8 mouse cellular contexts compared by ENCODE assay signal in the genomic region with DNA sequence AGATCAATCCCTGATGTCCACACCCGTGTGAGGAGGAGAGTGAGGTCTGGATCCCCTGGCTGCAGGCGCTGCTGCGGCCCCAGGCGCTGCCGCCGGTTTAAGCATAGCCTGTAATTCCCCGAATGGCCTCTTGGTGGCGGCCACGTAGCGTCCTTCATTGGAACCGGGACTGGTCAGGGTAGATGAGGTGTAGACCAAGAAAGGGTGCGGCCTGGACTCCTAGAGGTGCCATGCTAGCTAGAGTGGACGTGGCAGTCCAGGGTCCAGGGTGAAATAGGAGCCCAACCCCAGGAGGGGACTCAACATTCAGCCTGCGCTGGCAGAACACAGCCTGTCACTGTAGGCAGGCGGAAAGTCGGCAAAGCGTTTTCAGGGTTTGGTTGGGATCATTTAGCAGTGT. TPM values are rescaled to one million over a fixed set of nuclear protein-coding genes. Genes with fewer than 3 reads are reported as not detected.
DNase-seq lines count a peak whose midpoint lies in the region; ATAC-seq and TF ChIP-seq lines count a peak whose summit lies in the region.

No protein-coding gene starts in this region.

- no peak for TF ChIP-seq POLR2A in bone marrow macrophage, adult 2 months (IDR thresholded peaks at IDR 0.05; ENCODE audit: borderline replicate concordance, low read depth, low read length)
- no peak for TF ChIP-seq POLR2A in embryonic fibroblast, embryonic 13.5 days (IDR thresholded peaks at IDR 0.05; ENCODE audit: low read depth, low read length)

- TF ChIP-seq CTCF in C2C12 (IDR thresholded peaks at IDR 0.05; ENCODE audit: control insufficient read depth, insufficient read depth, insufficient read length) = peak; percentile 95
- peak; percentile 76 for TF ChIP-seq CTCF in bone marrow macrophage, adult 2 months (IDR thresholded peaks at IDR 0.05; ENCODE audit: low read depth, low read length)
- peak; percentile 82 for TF ChIP-seq CTCF in embryonic fibroblast, embryonic 13.5 days (IDR thresholded peaks at IDR 0.05; ENCODE audit: borderline replicate concordance, insufficient read depth, low read length)

- no peak overlapping the region for H3K27ac ChIP-seq in bone marrow macrophage, adult 2 months (ENCODE audit: insufficient read depth, low read depth, low read length)
- no peak overlapping the region for H3K27ac ChIP-seq in embryonic fibroblast, embryonic 13.5 days (ENCODE audit: insufficient read depth, low read length)
- no peak overlapping the region for H3K27ac ChIP-seq in heart, embryonic 11.5 days (ENCODE audit: low read depth, low read length)
- no peak overlapping the region for H3K27ac ChIP-seq in kidney, embryonic 16.5 days (ENCODE audit: low read length)

- peaks cover 22% of the 10 kb centered on the region for H3K4me1 ChIP-seq in bone marrow macrophage, adult 2 months (ENCODE audit: control insufficient read depth, insufficient read depth, low read length)
- peaks cover 3% of the 10 kb centered on the region; the same call in 1 of the 2 replicates for H3K4me1 ChIP-seq in embryonic fibroblast, embryonic 13.5 days (ENCODE audit: control insufficient read depth, insufficient read depth, low read length)
- H3K4me1 ChIP-seq in heart, embryonic 11.5 days (ENCODE audit: control insufficient read depth, insufficient read depth, low read length) = no peaks in the 10 kb centered on the region; the same call in 1 of the 2 replicates
- peaks cover 12% of the 10 kb centered on the region; the same call in 1 of the 2 replicates for H3K4me1 ChIP-seq in kidney, embryonic 16.5 days (ENCODE audit: insufficient read depth, low read length)

- H3K9ac ChIP-seq in heart, embryonic 11.5 days (ENCODE audit: low read depth, low read length) = no peak overlapping the region
- peak overlapping the region; percentile 38; the same call in 1 of the 2 replicates for H3K9ac ChIP-seq in kidney, embryonic 16.5 days (replicated peaks; ENCODE audit: low read length)

- peak overlapping the region; percentile 31; the same call in 1 of the 2 replicates for H3K4me2 ChIP-seq in heart, embryonic 11.5 days
- H3K4me2 ChIP-seq in kidney, embryonic 16.5 days (replicated peaks; ENCODE audit: low read depth, low read length) = no peak overlapping the region

- peak; percentile 83 for DNase-seq in liver
- peak; percentile 66 to 84 for DNase-seq in monocyte, adult 2 months (ENCODE audit: low read depth in 1 of 2, low spot score in 2 of 2)
- peak; percentile 84 to 96 for DNase-seq in spleen, postnatal 4 days (ENCODE audit: low spot score in 2 of 2)

- no peak overlapping the region for H3ac ChIP-seq in C2C12 (ENCODE audit: control insufficient read depth, insufficient read length, low read depth)

- no peaks in the 10 kb centered on the region for H3K27me3 ChIP-seq in C2C12 (ENCODE audit: control insufficient read depth, insufficient read depth, insufficient read length)
- peaks cover 2% of the 10 kb centered on the region; the same call in 1 of the 2 replicates for H3K27me3 ChIP-seq in heart, embryonic 11.5 days (ENCODE audit: control insufficient read depth, insufficient read depth, low read length)
- H3K27me3 ChIP-seq in kidney, embryonic 16.5 days (ENCODE audit: insufficient read depth, low read length) = no peaks in the 10 kb centered on the region

- H3K36me3 ChIP-seq in C2C12 (ENCODE audit: control insufficient read depth, insufficient read depth) = no peaks in the 10 kb centered on the region
- H3K36me3 ChIP-seq in heart, embryonic 11.5 days (ENCODE audit: control insufficient read depth, insufficient read depth, low read length) = no peaks in the 10 kb centered on the region
- no peaks in the 10 kb centered on the region for H3K36me3 ChIP-seq in kidney, embryonic 16.5 days (ENCODE audit: insufficient read depth, low read length)

- H3K4me3 ChIP-seq in C2C12 (ENCODE audit: insufficient read depth, poor library complexity, severe bottlenecking) = no peak overlapping the region
- H3K4me3 ChIP-seq in bone marrow macrophage, adult 2 months (ENCODE audit: insufficient read depth, low read length) = no peak overlapping the region
- no peak overlapping the region for H3K4me3 ChIP-seq in embryonic fibroblast, embryonic 13.5 days (ENCODE audit: insufficient read depth, low read length)
- H3K4me3 ChIP-seq in heart, embryonic 11.5 days (ENCODE audit: low read depth, low read length) = no peak overlapping the region
- no peak overlapping the region for H3K4me3 ChIP-seq in kidney, embryonic 16.5 days (ENCODE audit: low read length)

- ATAC-seq in heart, embryonic 11.5 days (replicated peaks; ENCODE audit: insufficient number of reproducible peaks, low FRiP score, low TSS enrichment) = 0 out of 2 replicates have a peak, but pooled peaks have one; percentile 50
- ATAC-seq in kidney, embryonic 16.5 days (ENCODE audit: low FRiP score, low TSS enrichment) = peak; percentile 78

- 19% methylated on average over 17 of the region's 17 CpGs for WGBS in heart, embryonic 11.5 days (ENCODE audit: insufficient replicate concordance)
- 17% methylated on average over 17 of the region's 17 CpGs for WGBS in kidney, embryonic 16.5 days

- no peaks in the 10 kb centered on the region for H3K79me3 ChIP-seq in C2C12 (ENCODE audit: low read depth)

- no peaks in the 10 kb centered on the region for H3K9me3 ChIP-seq in heart, embryonic 11.5 days (replicated peaks; ENCODE audit: control insufficient read depth, low read length)
- H3K9me3 ChIP-seq in kidney, embryonic 16.5 days (ENCODE audit: low read length) = no peaks in the 10 kb centered on the region

- H3K79me2 ChIP-seq in C2C12 (ENCODE audit: control insufficient read depth, insufficient read depth) = no peaks in the 10 kb centered on the region

TF ChIP-seq in C2C12, 6 proteins besides CTCF, POLR2A, EP300 and RAD21:
- TF ChIP-seq MYOD1 (IDR thresholded peaks at IDR 0.05; ENCODE audit: control insufficient read depth, insufficient read length, low read depth) (no peak), MAX (IDR thresholded peaks at IDR 0.05) (no peak), USF1 (IDR thresholded peaks at IDR 0.05; ENCODE audit: low read depth) (no peak), CEBPB (IDR thresholded peaks at IDR 0.05; ENCODE audit: low read depth) (no peak), FOSL1 (IDR thresholded peaks at IDR 0.05; ENCODE audit: insufficient read depth, low read length, poor library complexity, severe bottlenecking) (no peak), MYOG (IDR thresholded peaks at IDR 0.05; ENCODE audit: control insufficient read depth, extremely low read depth, insufficient read length) (no peak)

RNA-seq across cellular contexts. Expression of a gene that starts 14.9 kb away (rescaled TPM):
- not detected for polyA plus RNA-seq in C2C12 (2012; fragmentation: generic; extraction: Trizol)
- not detected in 2 replicates for polyA plus RNA-seq in bone marrow macrophage, adult 2 months (2012; ENCODE audit: insufficient read depth, insufficient read length, missing spikeins)
- polyA plus RNA-seq in embryonic fibroblast, embryonic 13.5 days (2011; ENCODE audit: insufficient read length, low read depth, missing spikeins) = not detected in 2 replicates
- polyA plus RNA-seq in heart, embryonic 11.5 days (2014; fragmentation: Nextera tagmentation; extraction: Ambion mirVana) = 1.5 and 1.8 TPM in 2 replicates
- polyA plus RNA-seq in kidney, embryonic 16.5 days (2015; fragmentation: Nextera tagmentation; extraction: Ambion mirVana) = 4.7 and 5.5 TPM in 2 replicates

RNA-seq across cellular contexts. Expression of a gene that starts 24.0 kb away (rescaled TPM):
- 154 TPM for polyA plus RNA-seq in C2C12 (2012; fragmentation: generic; extraction: Trizol)
- 62.9 and 65.6 TPM in 2 replicates for polyA plus RNA-seq in bone marrow macrophage, adult 2 months (2012; ENCODE audit: insufficient read depth, insufficient read length, missing spikeins)
- 22.0 and 22.4 TPM in 2 replicates for polyA plus RNA-seq in embryonic fibroblast, embryonic 13.5 days (2011; ENCODE audit: insufficient read length, low read depth, missing spikeins)
- polyA plus RNA-seq in heart, embryonic 11.5 days (2014; fragmentation: Nextera tagmentation; extraction: Ambion mirVana) = 44.2 and 48.3 TPM in 2 replicates
- 120 and 123 TPM in 2 replicates for polyA plus RNA-seq in kidney, embryonic 16.5 days (2015; fragmentation: Nextera tagmentation; extraction: Ambion mirVana)

RNA-seq across cellular contexts. Expression of a gene that starts 31.2 kb away (rescaled TPM):
- polyA plus RNA-seq in C2C12 (2012; fragmentation: generic; extraction: Trizol) = 338 TPM
- polyA plus RNA-seq in bone marrow macrophage, adult 2 months (2012; ENCODE audit: insufficient read depth, insufficient read length, missing spikeins) = 43.3 and 46.7 TPM in 2 replicates
- 51.1 and 58.0 TPM in 2 replicates for polyA plus RNA-seq in embryonic fibroblast, embryonic 13.5 days (2011; ENCODE audit: insufficient read length, low read depth, missing spikeins)
- polyA plus RNA-seq in heart, embryonic 11.5 days (2014; fragmentation: Nextera tagmentation; extraction: Ambion mirVana) = 222 and 232 TPM in 2 replicates
- polyA plus RNA-seq in kidney, embryonic 16.5 days (2015; fragmentation: Nextera tagmentation; extraction: Ambion mirVana) = 176 and 177 TPM in 2 replicates

RNA-seq across cellular contexts. Expression of a gene that starts 33.9 kb away (rescaled TPM):
- polyA plus RNA-seq in C2C12 (2012; fragmentation: generic; extraction: Trizol) = 90.7 TPM
- polyA plus RNA-seq in bone marrow macrophage, adult 2 months (2012; ENCODE audit: insufficient read depth, insufficient read length, missing spikeins) = 63.5 and 64.0 TPM in 2 replicates
- 65.4 and 90.1 TPM in 2 replicates for polyA plus RNA-seq in embryonic fibroblast, embryonic 13.5 days (2011; ENCODE audit: insufficient read length, low read depth, missing spikeins)
- polyA plus RNA-seq in heart, embryonic 11.5 days (2014; fragmentation: Nextera tagmentation; extraction: Ambion mirVana) = 157 and 168 TPM in 2 replicates
- 218 and 232 TPM in 2 replicates for polyA plus RNA-seq in kidney, embryonic 16.5 days (2015; fragmentation: Nextera tagmentation; extraction: Ambion mirVana)

RNA-seq across cellular contexts. Expression of a gene that starts 35.3 kb away (rescaled TPM):
- 0.12 TPM for polyA plus RNA-seq in C2C12 (2012; fragmentation: generic; extraction: Trizol)
- polyA plus RNA-seq in bone marrow macrophage, adult 2 months (2012; ENCODE audit: insufficient read depth, insufficient read length, missing spikeins) = not detected in 2 replicates
- not detected in 2 replicates for polyA plus RNA-seq in embryonic fibroblast, embryonic 13.5 days (2011; ENCODE audit: insufficient read length, low read depth, missing spikeins)
- not detected in 2 replicates for polyA plus RNA-seq in heart, embryonic 11.5 days (2014; fragmentation: Nextera tagmentation; extraction: Ambion mirVana)
- 0.55 and 0.57 TPM in 2 replicates for polyA plus RNA-seq in kidney, embryonic 16.5 days (2015; fragmentation: Nextera tagmentation; extraction: Ambion mirVana)
